Mouse (Mus musculus): ENCODE results near the gene Lepr.

Gene Lepr

DNA sequence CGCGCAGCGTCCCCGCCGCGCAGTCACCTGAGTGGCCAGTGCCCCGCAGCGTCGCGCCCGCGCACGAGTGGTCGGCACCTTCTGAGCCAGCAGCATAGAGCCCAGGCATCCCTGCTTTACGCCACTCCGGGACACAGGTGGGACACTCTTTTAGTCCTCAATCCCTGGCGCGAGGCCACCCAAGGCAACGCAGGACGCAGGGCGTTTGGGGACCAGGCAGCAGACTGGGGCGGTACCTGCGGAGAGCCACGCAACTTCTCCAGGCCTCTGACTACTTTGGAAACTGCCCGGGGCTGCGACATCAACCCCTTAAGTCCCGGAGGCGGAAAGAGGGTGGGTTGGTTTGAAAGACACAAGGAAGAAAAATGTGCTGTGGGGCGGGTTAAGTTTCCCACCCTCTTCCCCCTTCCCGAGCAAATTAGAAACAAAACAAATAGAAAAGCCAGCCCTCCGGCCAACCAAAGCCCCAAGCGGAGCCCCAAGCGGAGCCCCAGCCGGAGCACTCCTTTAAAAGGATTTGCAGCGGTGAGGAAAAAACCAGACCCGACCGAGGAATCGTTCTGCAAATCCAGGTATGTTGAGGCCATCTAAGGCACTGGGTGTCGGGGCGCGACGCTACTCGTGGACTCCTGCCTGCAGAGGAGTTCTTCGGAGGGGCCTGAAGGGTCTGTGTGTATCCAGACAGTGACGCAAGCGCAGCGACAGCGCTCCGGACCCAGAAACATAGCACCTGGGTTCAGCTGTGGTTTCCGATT, at the start of gene Lepr:
Gene Lepr, plus strand, starts transcription at position 38 of the 755 bp plus-strand sequence.
- no peak for DNase-seq (ENCODE audit: low read depth in 2 of 2, low spot score in 2 of 2)

DNA sequence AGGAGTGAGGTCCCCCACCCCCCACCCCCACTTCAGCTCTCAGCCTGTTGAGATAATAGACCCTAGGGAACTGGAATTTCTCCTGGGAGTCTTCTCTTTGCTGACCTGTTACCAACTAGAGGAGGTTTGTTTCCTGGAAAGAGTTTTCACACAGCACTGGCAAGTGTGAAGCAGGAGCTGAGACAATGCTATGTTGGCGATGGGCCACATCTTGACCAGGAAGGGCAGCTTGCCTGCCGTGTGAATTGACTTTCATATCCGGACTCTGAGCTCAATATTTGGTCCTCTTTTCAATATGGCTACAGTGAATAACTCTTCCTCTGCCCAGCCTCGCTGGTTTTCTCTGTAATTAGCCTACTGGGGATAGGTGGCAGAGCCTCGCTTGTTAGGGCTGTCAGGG, 48.0 kb upstream of the Lepr start:
- DNase-seq (ENCODE audit: low read depth in 2 of 2, low spot score in 2 of 2), result no peak

DNA sequence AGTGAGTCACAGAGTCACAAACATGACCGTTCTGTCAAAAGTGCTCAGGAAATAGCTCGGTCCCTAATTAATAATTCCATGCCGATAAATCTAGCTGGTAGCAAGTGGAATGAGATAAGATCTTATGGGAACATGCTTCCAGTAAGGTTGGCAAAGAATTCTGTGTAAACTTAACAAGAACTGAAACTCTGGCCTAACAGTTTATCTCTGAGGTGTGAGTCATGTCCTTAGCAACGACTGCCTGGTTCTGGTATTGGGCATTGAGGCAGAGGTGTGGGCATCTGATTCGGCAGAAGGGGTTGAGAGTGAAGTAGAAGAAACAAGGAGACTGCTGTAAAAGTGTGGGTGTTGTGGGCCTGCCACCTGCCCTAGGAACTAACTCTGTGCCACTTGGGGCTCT, 47.4 kb upstream of the Lepr start:
- DNase-seq (ENCODE audit: low read depth in 2 of 2, low spot score in 2 of 2), result no peak

DNA sequence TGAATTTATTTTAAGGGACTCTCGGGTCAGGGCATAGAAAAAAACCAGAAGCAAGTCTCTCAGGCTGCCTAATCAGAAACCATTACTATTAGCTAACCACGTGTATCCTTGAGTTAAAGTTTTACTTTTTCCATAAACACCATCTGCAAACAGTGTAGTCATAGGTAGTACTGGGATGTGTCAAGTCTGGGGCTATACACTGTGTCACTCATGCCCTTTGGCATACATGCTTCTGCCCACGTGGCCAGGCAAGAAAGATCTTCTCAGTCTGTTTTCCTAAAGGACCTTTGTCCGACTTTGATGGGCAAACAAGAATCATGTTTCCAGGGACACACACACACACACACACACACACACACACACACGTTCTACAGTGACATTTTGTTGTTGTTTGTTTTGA, 42.4 kb upstream of the Lepr start:
- DNase-seq (ENCODE audit: low read depth in 2 of 2, low spot score in 2 of 2), result no peak

DNA sequence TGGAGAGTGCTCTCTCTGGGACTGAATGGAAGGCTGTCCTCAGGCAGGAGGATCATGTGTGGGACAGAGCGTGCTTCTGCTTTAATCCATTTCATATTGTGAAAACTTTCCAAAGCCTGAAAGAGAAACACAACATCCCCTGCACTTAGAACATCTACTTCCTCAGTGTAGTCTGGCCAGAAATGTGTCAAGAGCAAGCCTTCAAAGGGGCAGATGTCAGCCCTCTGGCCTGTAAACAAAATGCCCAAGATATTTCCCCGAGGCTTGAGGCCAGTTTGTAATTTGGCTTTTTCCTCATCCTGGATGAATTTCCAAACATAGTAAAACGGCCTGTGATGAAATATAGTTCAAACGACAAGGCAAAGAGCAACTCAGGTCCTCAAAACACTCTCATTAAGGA, 41.5 kb upstream of the Lepr start:
- DNase-seq (ENCODE audit: low read depth in 2 of 2, low spot score in 2 of 2), result no peak

DNA sequence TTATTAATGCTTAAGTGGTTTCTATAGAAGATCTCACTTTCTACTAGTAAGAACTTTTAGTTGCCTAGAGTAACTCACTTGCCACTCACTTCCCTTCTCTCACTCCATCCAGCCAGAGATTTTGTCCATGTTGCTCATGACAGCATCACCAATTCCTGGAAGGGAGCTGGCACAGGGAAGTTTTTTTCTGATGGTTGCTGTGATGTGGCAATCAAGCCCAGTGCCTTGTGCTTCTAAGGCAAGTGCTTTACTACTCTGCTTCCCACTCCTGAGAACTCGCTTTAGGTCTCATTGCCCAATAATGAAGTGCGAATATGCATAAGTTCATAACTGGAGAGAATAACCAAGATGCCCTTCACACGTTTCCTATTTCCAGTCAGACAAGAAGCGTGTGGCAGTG, 34.6 kb upstream of the Lepr start:
- no peak for DNase-seq (ENCODE audit: low read depth in 2 of 2, low spot score in 2 of 2)

DNA sequence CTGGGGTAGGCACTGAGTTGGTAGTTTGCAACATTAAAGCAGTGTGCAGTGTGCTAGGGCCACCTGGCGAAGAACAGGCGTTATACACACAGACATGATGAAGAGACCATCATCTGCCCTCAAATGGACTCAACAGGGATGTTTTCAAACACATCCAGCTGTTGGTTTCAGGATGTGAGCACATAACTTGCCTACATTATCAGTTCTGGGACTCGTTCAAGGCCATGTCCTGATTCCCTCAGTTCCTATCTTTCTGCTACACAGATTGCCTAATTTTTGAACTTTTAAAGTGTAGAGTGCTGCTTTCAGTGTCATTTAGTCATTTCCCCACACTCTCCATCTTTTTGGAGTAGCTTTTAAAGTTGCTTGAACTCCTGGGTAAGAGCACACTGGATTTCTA, 34.1 kb upstream of the Lepr start:
- DNase-seq (ENCODE audit: low read depth in 2 of 2, low spot score in 2 of 2), result no peak

DNA sequence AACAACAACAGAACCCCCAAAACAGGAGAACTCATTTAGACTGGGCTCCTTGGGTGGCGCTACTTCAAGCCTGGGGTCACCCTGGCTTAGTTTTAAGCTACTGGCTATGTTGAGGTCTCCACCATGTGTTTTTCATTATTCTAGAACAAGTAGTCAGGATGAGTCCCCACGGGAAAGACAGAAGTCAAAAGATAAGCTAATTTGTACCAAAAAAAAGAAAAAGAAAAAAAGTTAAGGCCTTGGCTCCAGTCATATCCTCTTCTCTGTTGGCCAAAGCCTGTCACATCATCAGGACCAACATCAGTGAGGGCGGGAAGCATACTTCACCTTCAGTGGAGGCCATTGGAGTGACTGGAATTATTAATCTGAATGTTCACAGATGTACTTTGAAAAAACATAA, 32.4 kb upstream of the Lepr start:
- DNase-seq (ENCODE audit: low read depth in 2 of 2, low spot score in 2 of 2), result no peak

DNA sequence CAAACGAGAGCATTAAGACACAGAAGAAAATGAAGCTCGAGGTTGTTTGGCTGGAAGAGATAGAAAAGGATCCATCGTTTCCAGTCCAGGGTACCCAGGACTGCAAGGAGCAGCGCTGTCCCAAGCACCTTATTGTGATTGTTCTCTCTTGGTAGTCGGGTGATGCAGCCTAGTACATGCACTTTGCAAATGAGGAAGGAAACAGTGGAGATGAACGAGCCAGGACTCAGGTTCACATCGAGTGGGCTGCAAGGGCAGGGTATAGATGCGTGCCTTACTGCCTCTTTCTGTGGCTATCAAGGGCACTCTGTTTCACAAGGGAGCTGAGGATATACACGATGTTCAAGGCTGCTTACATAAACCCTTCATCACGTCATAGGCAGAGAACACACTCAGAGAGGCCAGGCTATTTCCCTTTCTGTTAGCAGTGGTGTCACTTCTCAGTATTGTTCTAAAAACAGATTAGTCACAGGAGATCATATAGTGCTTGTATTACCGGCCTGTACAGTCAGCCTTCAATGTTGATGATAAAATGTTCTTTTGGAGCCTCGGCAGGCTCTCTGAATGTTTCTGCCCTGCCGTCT, 30.9 kb upstream of the Lepr start:
- DNase-seq (ENCODE audit: low read depth in 2 of 2, low spot score in 2 of 2), result no peak

DNA sequence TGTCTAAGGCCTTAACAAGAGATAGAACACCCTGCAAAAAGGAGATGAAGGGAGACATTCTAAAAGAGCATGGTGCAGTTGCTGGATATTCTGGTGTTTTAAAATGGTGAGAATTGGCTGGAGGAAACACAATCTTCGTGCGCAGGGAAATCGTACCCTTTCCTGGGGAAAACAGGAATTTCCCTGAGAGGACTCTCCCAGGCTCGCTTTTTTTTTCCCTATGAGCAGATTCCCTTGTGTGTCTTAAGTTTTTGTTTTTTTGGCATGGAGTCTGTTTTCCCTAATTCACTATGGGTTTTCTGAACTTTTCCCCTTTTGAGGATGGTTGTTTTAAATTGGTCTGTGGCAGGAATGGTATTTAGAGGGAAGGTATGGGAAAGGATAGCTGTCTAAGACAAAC, 28.0 kb upstream of the Lepr start:
- no peak for DNase-seq (ENCODE audit: low read depth in 2 of 2, low spot score in 2 of 2)

DNA sequence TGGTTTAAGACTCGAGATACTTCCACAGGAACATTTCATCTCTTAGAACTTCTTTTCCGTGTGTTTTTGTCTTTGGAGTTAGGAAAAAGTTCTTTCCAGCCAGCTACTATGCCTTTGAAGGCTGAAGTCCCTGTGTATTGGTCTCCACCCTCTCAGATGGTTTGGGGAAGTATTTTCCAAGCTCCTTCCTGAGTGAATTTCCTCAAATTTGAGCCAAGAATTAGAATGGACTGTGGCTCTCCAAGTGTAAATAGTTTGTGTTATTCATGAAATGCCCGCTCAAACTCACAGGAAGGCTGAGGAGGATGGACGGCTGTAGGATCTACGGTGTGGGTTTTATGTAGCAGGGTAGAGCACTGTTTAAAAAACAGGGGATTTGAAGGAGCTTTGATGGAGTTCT, 27.6 kb upstream of the Lepr start:
- DNase-seq (ENCODE audit: low read depth in 2 of 2, low spot score in 2 of 2), result no peak

DNA sequence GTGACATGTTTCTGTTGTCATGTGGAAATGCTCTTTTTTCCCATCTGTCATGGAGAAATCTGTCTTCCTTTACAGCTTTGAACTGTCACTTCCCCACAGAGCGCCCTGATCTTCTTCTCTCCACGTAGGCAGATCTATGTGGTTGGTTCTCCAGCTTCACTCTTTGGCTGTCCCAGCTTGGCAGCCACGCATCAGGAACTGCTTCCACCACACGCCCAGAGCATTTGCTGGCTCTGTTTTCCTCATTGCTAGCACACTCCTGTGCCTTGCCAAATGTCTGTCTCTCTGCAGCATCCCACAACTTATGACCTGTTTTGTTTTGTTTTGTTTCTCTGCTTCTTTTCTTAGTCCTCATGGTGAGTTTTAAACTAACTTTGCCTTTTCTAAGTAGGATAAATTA, 24.3 kb upstream of the Lepr start:
- DNase-seq (ENCODE audit: low read depth in 2 of 2, low spot score in 2 of 2), result no peak

DNA sequence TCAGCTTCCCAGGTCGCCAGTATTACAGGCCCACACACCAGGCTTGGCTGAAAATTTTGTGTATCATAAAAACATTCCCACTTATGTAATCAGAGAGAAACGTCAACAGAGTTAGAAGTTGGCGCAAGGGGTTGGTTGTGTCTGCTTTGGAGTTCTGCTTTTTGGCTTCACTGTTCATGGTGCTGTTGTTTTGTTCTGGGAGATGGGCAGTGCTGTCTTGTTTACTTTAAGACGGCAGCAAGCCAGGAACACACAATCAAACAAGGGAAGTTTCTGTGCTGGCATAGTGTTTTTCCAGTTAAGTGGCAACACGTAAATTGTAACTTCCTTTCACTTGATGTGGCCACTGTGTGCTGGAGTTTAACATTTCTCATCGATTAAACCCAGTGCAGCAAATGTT, 22.7 kb upstream of the Lepr start:
- DNase-seq (ENCODE audit: low read depth in 2 of 2, low spot score in 2 of 2), result no peak

DNA sequence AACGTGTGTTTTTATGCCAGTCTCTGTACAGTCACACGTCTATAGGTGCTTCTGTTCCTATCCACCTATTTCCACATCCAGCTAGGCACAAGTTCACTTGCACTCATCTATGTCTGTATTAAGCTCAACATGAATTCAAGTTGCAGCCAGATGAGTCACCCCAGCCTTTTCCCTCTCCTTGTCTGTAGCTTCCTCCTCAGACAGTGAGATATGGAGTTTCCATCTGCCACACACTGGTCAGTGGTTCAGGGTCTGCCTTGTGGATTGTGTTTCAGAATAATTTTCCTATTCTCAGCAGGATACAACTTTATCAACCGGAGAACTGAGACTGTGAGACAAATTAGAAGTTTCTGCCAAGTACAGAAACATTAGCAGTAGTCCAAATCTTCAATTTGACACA, 20.0 kb upstream of the Lepr start:
- DNase-seq (ENCODE audit: low read depth in 2 of 2, low spot score in 2 of 2), result no peak

DNA sequence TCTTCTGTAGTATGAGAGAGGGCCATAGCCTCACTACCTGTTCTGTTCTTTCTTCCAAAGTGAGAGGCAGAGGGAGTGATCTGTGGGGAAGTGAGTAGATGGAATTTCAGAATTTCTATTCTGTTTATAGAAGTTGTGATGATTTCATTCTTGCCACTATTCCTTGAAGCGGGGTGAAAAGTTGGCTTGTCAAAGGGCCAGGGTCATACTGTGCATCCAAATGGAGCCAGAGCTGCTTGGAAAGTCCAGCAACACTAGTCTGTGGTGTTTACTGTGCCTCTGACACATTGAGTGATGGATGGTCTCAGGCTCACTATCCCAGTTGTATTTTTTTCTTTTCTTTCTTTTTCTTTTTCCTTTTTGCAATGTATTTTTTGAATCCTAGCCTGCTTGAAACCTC, 17.8 kb upstream of the Lepr start:
- no peak for DNase-seq (ENCODE audit: low read depth in 2 of 2, low spot score in 2 of 2)

DNA sequence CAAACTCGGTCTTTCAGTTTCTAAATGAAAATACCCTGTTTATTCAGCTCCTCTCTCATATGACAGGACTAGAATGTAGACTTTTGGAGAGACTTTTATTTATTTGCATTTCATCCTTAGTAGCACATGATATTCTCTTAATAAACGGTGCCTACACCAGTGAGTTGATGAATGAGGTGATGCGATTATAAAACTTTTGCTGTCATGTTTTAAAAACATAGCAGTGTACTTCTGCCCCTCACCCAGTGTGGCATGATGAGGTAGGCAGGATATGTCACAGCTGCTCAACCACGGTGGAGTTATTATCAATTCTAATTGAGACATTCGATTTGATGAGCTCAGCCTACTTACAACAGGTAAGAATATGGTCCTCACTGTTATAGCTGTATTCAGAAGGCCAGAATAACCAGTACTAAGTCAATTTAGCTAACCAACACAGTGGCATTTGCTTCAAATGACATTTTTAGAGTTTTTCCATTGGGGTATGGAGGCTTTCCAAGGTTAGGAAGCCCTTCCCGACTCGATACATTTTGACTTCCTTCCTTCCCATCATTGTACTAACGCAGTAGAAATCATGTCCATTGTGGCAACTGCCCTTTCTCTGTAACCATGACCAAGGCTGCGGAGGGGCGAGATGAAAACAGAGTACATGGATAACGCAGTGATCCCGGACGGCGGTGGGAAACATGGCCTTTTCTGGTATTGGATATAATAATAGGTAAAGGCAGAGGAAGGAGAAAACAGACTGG, 16.1 kb upstream of the Lepr start:
- DNase-seq (ENCODE audit: low read depth in 2 of 2, low spot score in 2 of 2), result no peak

DNA sequence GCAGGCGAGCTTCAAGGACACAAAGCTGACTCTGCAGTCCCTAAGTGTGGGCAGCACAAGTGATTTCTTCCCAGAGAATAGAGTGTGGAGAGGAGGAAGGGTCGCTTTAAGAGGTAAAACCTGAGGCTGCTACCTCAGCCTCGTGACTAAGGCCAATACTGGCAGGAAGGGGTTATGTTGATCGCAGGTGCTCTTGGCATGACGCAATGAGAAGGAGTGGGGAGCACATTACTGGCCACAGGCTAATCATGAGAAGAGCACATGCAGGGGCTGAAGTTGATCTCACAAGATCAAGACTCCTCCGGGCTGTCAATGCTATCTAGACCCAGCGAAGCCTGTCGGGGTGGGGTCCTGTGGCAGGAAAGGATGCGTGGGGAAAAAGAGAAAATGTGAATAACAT, 11.9 kb upstream of the Lepr start:
- no peak for DNase-seq (ENCODE audit: low read depth in 2 of 2, low spot score in 2 of 2)

DNA sequence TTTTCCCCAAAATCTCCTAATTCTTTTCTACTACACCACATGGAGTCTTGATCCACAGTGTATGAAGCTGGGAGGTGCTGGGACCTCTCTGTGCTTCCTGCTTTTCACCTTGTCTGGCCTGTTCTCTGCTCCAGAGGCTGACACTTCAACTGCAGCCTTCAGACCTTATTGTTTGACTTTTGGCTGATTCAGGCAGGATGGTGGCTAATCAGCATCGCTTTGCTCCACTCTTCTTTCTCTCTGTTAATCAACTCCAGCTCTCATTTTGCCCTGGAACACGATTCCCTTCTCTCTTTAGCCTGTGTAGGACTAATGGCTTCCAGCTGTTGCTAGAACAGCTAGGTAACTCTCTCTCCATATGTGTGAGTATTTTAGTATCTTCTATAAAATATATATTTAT, 10.0 kb upstream of the Lepr start:
- no peak for DNase-seq (ENCODE audit: low read depth in 2 of 2, low spot score in 2 of 2)

DNA sequence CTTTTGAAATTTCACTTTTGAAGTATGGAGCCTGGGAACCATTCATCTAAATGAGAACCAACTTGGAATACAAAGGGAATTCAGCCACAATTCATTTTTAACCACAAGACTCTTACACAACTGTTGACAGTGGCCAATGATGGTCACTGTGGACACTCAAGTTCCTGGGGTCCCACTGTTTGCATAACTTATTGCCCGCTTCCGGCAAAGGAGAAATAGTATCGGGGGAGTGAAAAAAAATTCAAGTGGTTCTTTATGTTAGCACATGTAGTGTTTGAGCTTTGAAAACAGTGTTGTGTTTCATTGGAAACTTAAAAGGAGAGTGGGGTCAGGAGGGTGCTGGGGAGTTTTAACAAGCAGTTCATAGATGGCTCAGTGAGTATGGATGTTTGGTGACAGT, 9.3 kb upstream of the Lepr start:
- no peak for DNase-seq (ENCODE audit: low read depth in 2 of 2, low spot score in 2 of 2)

DNA sequence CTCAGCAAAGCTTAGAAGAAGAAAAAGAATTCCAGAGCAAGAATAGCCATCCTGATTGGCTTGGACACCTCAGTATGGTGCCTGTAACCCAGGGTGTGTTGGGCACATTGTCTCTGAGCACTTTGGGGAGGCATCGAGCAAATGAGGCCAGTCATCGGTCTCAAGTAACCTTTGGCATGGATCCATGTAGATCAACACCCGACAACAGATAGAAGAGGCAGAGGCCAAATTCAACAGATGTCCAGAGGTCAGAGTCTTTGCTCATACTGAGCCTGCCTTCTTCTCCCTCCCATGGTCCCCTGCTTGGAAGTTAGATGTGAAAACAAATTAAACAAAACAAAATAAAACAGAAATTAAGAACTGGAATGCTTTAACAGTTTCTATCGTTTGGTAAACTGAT, 6.8 kb upstream of the Lepr start:
- DNase-seq (ENCODE audit: low read depth in 2 of 2, low spot score in 2 of 2), result no peak

DNA sequence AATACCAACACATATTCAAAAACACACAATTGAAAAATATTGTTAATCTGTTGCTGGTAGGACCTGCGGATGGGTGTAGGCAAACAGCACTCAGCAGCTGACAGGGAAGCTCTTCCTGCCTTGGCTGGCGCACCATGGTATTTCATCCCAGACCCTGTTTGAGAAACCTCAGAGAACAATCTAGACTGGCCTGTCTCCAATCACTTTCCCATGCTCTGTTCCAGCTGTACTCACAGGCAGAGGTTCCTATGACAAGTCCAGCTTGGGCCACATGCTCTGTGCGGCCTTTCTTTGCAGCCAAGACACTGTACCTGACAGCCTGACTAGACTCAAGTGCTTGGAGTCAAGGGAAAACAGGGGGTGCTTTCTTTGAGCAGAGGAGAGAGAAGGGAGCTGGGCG, 6.1 kb upstream of the Lepr start:
- no peak for DNase-seq (ENCODE audit: low read depth in 2 of 2, low spot score in 2 of 2)

DNA sequence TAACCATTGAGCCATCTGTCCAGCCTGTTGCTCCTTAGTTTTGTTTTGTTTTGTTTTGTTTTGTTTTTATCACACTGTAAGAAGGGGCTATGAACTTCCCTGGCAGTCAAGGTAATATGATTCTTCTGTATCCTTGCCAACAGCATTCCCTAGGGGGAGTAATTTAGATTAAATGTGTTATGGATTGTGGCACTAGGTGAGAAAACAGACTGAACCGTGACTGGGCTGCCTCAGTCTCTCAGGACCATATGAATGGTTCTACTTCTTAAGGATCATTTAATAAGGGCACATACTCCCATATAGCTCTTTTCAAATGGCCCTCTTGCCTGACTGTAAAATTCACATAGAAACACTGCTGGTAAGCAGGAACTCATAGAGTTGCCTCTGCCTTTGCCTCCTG, 4.6 kb upstream of the Lepr start:
- no peak for DNase-seq (ENCODE audit: low read depth in 2 of 2, low spot score in 2 of 2)

DNA sequence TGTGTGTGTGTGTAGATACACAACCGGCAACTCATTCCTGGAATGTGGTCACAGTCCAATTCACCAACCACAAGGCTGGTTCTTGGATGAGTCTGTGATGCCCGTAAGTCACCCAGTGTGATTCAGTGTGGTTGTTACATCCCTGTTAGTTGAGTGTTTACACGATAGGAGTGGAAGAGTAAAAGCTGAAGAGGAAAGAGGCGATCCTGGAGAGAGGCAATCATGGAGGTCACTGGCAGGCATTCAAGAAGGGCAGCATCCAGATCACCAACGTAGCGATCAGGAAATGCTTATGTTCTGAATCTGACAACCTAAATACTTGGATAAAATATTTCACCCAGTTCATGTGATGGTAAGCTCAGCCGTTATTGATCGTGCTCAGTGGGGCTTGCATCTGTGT, 1.9 kb upstream of the Lepr start:
- no peak for DNase-seq (ENCODE audit: low read depth in 2 of 2, low spot score in 2 of 2)

Measured in CD8-positive naive resting alpha-beta T cell, adult 2 months (primary cell).